Mouse (Mus musculus) adrenal gland, postnatal 25 days (tissue): ENCODE data around the gene Smim23. TPM values are rescaled to one million over a fixed set of nuclear protein-coding genes. Genes with fewer than 3 reads are reported as not detected.

ENCODE experiments used
- DNase-seq: peaks from one replicate; pipeline ENCODE4 v3.0.0; 2021; ENCODE audit warnings: mixed read lengths
- total RNA-seq: library from RNA; stranded (reverse); gene quantifications from 2 replicates; pipeline ENCODE4 v1.2.3, GENCODE M21; 2021

The Smim23 gene
- total RNA-seq, 1 experiment from 2014 or later: not detected

- DNase-seq: no peak
These were observed 43.5 kb downstream of the Smim23 start for GRCm38 (mm10) chr11:32780747-32781536.

GRCm38 (mm10) chr11:32768642-32769343 is 55.6 kb downstream of the Smim23 start:
- DNase-seq: no peak

Other genes with a start within 250 kb of the Smim23 start
- gene Fbxw11, start 181.9 kb downstream of the Smim23 start, total RNA-seq: 87.7 and 113 TPM in 2 replicates